Mouse (Mus musculus) CD8-positive naive resting alpha-beta T cell, adult 2 months (primary cell): Measurements from ENCODE around the gene Rnf151.
"Not testable (repeated sequence)": the region's sequence is repeated elsewhere in the genome, so short reads cannot be mapped to it uniquely, and the experiment has no call there.

Experiments
- DNase-seq, 2 experiments: peaks; one replicate each; pipeline ENCODE4 v3.0.0; 2022; ENCODE audit warnings: low read depth in 2 of 2, low spot score in 2 of 2

The Rnf151 gene

GRCm38 (mm10) chr17:24669545-24670245, 48.2 kb downstream of the Rnf151 start, which contains the start of gene Zfp598:
Zfp598 (plus strand) TSS chr17:24669687.
- peak; percentile 91 to 92 for DNase-seq

GRCm38 (mm10) chr17:24669214-24669544, 48.7 kb downstream of the Rnf151 start:
- DNase-seq, result not testable (repeated sequence)

GRCm38 (mm10) chr17:24667416-24667815, 50.4 kb downstream of the Rnf151 start:
- peak; percentile 50 to 63 for DNase-seq

GRCm38 (mm10) chr17:24667011-24667410, 50.9 kb downstream of the Rnf151 start:
- not testable (repeated sequence) for DNase-seq
